Mouse (Mus musculus) cortical plate, adult 2 months (tissue): ENCODE data around the gene 2900026A02Rik.

ENCODE experiments used
- CTCF ChIP-seq: fragments of 200-500 bp; IDR thresholded peaks from 2 replicates; pipeline ENCODE4 v1.5.1; 2011; ENCODE audit warnings: mild to moderate bottlenecking, control low read depth, low read length; ENCODE audit not compliant: insufficient read depth; ENCODE audit errors: extremely low read depth
- POLR2A ChIP-seq: fragments of 200-500 bp; IDR thresholded peaks from 2 replicates; pipeline ENCODE4 v1.6.1; 2011; ENCODE audit warnings: mild to moderate bottlenecking, low read length, control low read depth; ENCODE audit not compliant: insufficient read depth; ENCODE audit errors: extremely low read depth

- TF ChIP-seq CTCF: no peak
- TF ChIP-seq POLR2A: no peak
These were observed 135.1 kb downstream of the 2900026A02Rik start for GRCm38 (mm10) chr5:113085931-113086330.
